Mouse (Mus musculus) liver, adult 10 weeks (tissue): ENCODE measurements around the gene Amot. TPM values are rescaled to one million over a fixed set of nuclear protein-coding genes. Genes with fewer than 3 reads are reported as not detected.

Source experiments
- polyA plus RNA-seq: library from polyadenylated mRNA; stranded (reverse); fragments of 350-450 nt; fragmentation: Illumina TruSeq; extraction: RNeasy Lipid Tissue Mini Kit (QIAGEN cat#74804); gene quantifications from one replicate; pipeline ENCODE4 v1.2.3, GENCODE M21; 2014; ENCODE audit warnings: low read depth, low replicate concordance

The Amot gene
- polyA plus RNA-seq, result 5.5 TPM

DNA sequence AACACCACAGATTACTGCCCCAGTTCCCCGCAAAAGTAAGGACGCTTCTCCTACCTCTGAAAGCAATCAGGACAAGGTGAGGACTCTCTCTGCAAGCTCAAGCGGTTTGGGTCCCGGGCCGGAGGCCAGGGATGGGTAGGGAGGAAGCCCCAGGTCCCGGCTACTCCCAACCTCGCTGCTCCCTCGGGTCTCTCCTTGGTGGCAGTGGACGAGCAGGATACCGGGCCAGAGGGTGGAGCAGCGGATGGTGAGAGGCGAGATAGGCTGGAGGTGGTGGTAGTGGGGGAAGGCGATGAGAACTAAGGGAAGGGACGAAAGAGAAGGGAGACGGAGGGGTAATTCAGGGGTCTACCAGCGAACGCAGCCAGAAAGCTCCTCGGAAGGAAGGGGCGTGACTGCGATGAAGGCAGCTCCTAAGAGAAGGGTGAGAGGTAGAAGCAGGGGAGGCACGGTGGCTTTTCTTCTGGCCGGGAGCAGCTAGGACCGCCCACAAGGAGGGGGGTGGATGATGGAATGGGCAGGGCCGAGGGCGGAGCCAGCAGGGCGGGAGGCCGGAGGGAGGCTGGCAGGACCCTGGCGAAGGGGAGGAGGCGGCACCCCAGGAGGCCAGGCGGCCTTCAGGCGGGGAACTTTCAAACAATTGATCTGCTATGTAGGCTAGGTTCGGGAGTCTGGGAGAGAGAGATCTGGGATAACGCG is at the start of gene Amot:
Gene Amot, minus strand, starts transcription at position 465 of the 699 bp plus-strand sequence.

Other genes starting within 250 kb of the Amot start
- not detected for gene Lhfpl1, start 156.1 kb downstream of the Amot start, polyA plus RNA-seq